Mouse (Mus musculus): Measurements from ENCODE around the gene Acadsb.

GRCm38 (mm10) chr7:131417605-131418004 is 7.2 kb downstream of the Acadsb start:
- TF ChIP-seq CTCF (IDR thresholded peaks at IDR 0.05; ENCODE audit: borderline replicate concordance, control insufficient read depth, extremely low read depth, insufficient read depth, low read length, poor library complexity) (no peak), POLR2A (IDR thresholded peaks at IDR 0.05; ENCODE audit: control insufficient read depth, extremely low read depth, insufficient read depth, low read length, poor library complexity) (no peak)
